Mouse (Mus musculus) G1E (cell line): Measurements from ENCODE around the gene 1700040F15Rik. TPM values are rescaled to one million over a fixed set of nuclear protein-coding genes. Genes with fewer than 3 reads are reported as not detected.
"Not testable (repeated sequence)": the region's sequence is repeated elsewhere in the genome, so short reads cannot be mapped to it uniquely, and the experiment has no call there.

ENCODE experiments used
- ATAC-seq: 2 replicates; pipeline ENCODE4 v1.8.0; 2016; ENCODE audit warnings: mild to moderate bottlenecking; ENCODE audit not compliant: insufficient number of reproducible peaks, poor library complexity, low FRiP score, severe bottlenecking; ENCODE audit errors: extremely low read depth
- DNase-seq: peaks from one replicate; pipeline ENCODE4 v3.0.0; 2012; ENCODE audit warnings: low spot score
- H3K27me3 ChIP-seq: 2 replicates; pipeline ENCODE4 v1.6.1; 2012; ENCODE audit warnings: mild to moderate bottlenecking, low read length, inconsistent platforms; ENCODE audit not compliant: insufficient read depth
- H3K36me3 ChIP-seq: replicated peaks from 2 replicates; pipeline ENCODE3; 2012; ENCODE audit warnings: mild to moderate bottlenecking, inconsistent platforms
- H3K4me1 ChIP-seq: 2 replicates; pipeline ENCODE4 v1.6.1; 2012; ENCODE audit warnings: low read depth, low read length, inconsistent platforms, mixed read lengths; ENCODE audit not compliant: insufficient read depth
- H3K4me3 ChIP-seq: 2 replicates; pipeline ENCODE4 v1.5.1; 2012; ENCODE audit warnings: low read depth, mild to moderate bottlenecking, inconsistent platforms, low read length, moderate library complexity, mixed read lengths
- H3K9me3 ChIP-seq: replicated peaks from 2 replicates; pipeline ENCODE4 v1.6.1; 2012; ENCODE audit warnings: inconsistent platforms
- polyA plus RNA-seq: library from polyadenylated mRNA; stranded (reverse); fragments of >175 nt; gene quantifications from 2 replicates; pipeline ENCODE4 v1.2.3, GENCODE M21; 2012
- total RNA-seq, 2 experiments: library from RNA; stranded (forward) in 1 of 2; stranded (reverse) in 1 of 2; fragments of 200-1000 nt in 1 of 2; fragments of >200 nt in 1 of 2; fragmentation: Nextera tagmentation in 1 of 2; gene quantifications; 2 replicates each; pipeline ENCODE4 v1.2.3; 2014 to 2017

The 1700040F15Rik gene
- total RNA-seq (2014; fragmentation: Nextera tagmentation) (not detected in 2 replicates), total RNA-seq (2017) (not detected in 2 replicates), polyA plus RNA-seq (not detected in 2 replicates)

DNA sequence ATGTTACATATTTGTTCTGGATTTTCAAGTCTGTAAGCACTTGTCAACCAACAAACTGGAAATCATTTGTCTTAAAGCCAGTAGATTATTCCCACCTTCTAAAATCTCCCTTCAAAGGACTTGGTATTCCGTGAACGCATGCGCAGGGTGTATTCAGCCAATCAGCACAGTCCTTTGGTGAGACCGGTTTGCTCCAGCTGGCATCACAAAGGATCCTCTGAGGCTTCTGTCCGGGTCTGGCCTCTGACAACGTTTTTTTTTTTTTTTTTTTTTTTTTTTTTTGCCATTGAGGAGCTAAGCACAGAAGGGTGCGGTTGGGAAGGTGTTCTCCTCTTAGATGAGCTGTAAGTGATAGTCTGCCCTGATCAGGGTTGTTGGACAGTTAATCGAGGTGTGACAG lies at the start of gene 1700040F15Rik:
TSS of gene 1700040F15Rik (plus strand) at position 301 of the 400 bp plus-strand sequence.
- H3K9me3 ChIP-seq, ATAC-seq, H3K4me3 ChIP-seq, H3K36me3 ChIP-seq, H3K27me3 ChIP-seq, H3K4me1 ChIP-seq, DNase-seq: not testable (repeated sequence)
